Mouse (Mus musculus) ovary, postnatal 36 days (tissue): ENCODE measurements around the gene Hoxb6.

Source experiments
- DNase-seq: peaks from one replicate; pipeline ENCODE4 v3.0.0; 2022; ENCODE audit warnings: low spot score, mixed read lengths

Gene Hoxb6

GRCm38 (mm10) chr11:96301064-96301431 lies 8.8 kb downstream of the Hoxb6 start:
- no peak for DNase-seq

- peak; percentile 62 for DNase-seq
These were observed 9.6 kb downstream of the Hoxb6 start for GRCm38 (mm10) chr11:96301837-96302236.

- no peak for DNase-seq
These were observed 10.3 kb downstream of the Hoxb6 start for GRCm38 (mm10) chr11:96302381-96303150.

GRCm38 (mm10) chr11:96303151-96304099 lies 11.1 kb downstream of the Hoxb6 start, which contains the start of gene Hoxb5:
Gene Hoxb5 (plus strand): TSS chr11:96303336.
- peak; percentile 72 for DNase-seq

GRCm38 (mm10) chr11:96304381-96305195 lies 12.3 kb downstream of the Hoxb6 start:
- DNase-seq = no peak

GRCm38 (mm10) chr11:96305505-96306182 lies 13.4 kb downstream of the Hoxb6 start:
- DNase-seq = no peak

GRCm38 (mm10) chr11:96306183-96306907 lies 14.1 kb downstream of the Hoxb6 start:
- DNase-seq = no peak

GRCm38 (mm10) chr11:96306908-96307269 lies 14.6 kb downstream of the Hoxb6 start:
- no peak for DNase-seq

- no peak for DNase-seq
These were observed 16.5 kb downstream of the Hoxb6 start for GRCm38 (mm10) chr11:96308763-96309162.

GRCm38 (mm10) chr11:96309288-96309687 lies 17.0 kb downstream of the Hoxb6 start:
- DNase-seq = no peak

- DNase-seq = no peak
These were observed 18.1 kb downstream of the Hoxb6 start for GRCm38 (mm10) chr11:96310183-96310938.

GRCm38 (mm10) chr11:96311097-96311496 lies 18.8 kb downstream of the Hoxb6 start:
- no peak for DNase-seq

- DNase-seq = peak; percentile 60
These were observed 19.5 kb downstream of the Hoxb6 start for GRCm38 (mm10) chr11:96311520-96312417.

- no peak for DNase-seq
These were observed 20.9 kb downstream of the Hoxb6 start for GRCm38 (mm10) chr11:96313134-96313533.

GRCm38 (mm10) chr11:96313806-96314428 lies 21.6 kb downstream of the Hoxb6 start:
- DNase-seq = no peak

- DNase-seq = no peak
These were observed 22.5 kb downstream of the Hoxb6 start for GRCm38 (mm10) chr11:96314671-96315343.

GRCm38 (mm10) chr11:96315344-96315681 lies 23.0 kb downstream of the Hoxb6 start:
- DNase-seq = no peak
